Mouse (Mus musculus) liver, embryonic 16.5 days (tissue): ENCODE measurements around the gene Nck2. TPM values are rescaled to one million over a fixed set of nuclear protein-coding genes. Genes with fewer than 3 reads are reported as not detected.
"Not testable (repeated sequence)": the region's sequence is repeated elsewhere in the genome, so short reads cannot be mapped to it uniquely, and the experiment has no call there.

ENCODE experiments used
- ATAC-seq: fragments of 200-750 bp; cut with Nextera tagmentation; 2 replicates; pipeline ENCODE4 v1.8.0; 2017; ENCODE audit warnings: low read depth, mild to moderate bottlenecking, moderate number of reproducible peaks, moderate library complexity
- H3K27ac ChIP-seq: fragments of 300-500 bp; sonication (generic); 2 replicates; pipeline ENCODE4 v1.5.1; 2014; ENCODE audit warnings: mild to moderate bottlenecking, low read length
- H3K27me3 ChIP-seq: fragments of 300-500 bp; sonication (generic); 2 replicates; pipeline ENCODE4 v1.6.1; 2014; ENCODE audit warnings: low read depth, low read length, mixed read lengths; ENCODE audit not compliant: control insufficient read depth, insufficient read depth
- H3K36me3 ChIP-seq: fragments of 300-500 bp; sonication (generic); 2 replicates; pipeline ENCODE4 v1.6.1; 2014; ENCODE audit warnings: mild to moderate bottlenecking; ENCODE audit not compliant: control insufficient read depth, insufficient read depth
- H3K4me1 ChIP-seq: fragments of 300-500 bp; sonication (generic); 2 replicates; pipeline ENCODE4 v1.6.1; 2014; ENCODE audit warnings: low read depth, low read length, mixed read lengths; ENCODE audit not compliant: control insufficient read depth
- H3K4me2 ChIP-seq: fragments of 300-500 bp; sonication (generic); 2 replicates; pipeline ENCODE4 v1.6.1; 2014; ENCODE audit warnings: low read depth, low read length, mixed read lengths
- H3K4me3 ChIP-seq: fragments of 300-500 bp; sonication (generic); 2 replicates; pipeline ENCODE4 v1.5.1; 2014; ENCODE audit warnings: low read depth, mild to moderate bottlenecking, low read length
- H3K9ac ChIP-seq: fragments of 300-500 bp; sonication (generic); 2 replicates; pipeline ENCODE4 v1.6.1; 2014; ENCODE audit warnings: low read depth, low read length
- H3K9me3 ChIP-seq: fragments of 300-500 bp; sonication (generic); replicated peaks from 2 replicates; pipeline ENCODE4 v1.6.1; 2016; ENCODE audit warnings: low read length; ENCODE audit not compliant: control insufficient read depth
- WGBS: fragments of 180-500 bp; shearing (Covaris S2); extraction: QIAGEN DNeasy Blood & Tissue Kit; methylation state at CpG from one replicate; pipeline ENCODE4 v1.1.7; 2014; ENCODE audit not compliant: insufficient replicate concordance; 5-methylcytosine and 5-hydroxymethylcytosine counted together
- polyA plus RNA-seq: library from polyadenylated mRNA; unstranded; fragments of >200 nt; fragmentation: Nextera tagmentation; extraction: Ambion mirVana; gene quantifications from 2 replicates; pipeline ENCODE4 v1.2.1, GENCODE M21; 2015

Nck2 gene
- polyA plus RNA-seq, 1 experiment from 2014 or later: 8.4 TPM

DNA sequence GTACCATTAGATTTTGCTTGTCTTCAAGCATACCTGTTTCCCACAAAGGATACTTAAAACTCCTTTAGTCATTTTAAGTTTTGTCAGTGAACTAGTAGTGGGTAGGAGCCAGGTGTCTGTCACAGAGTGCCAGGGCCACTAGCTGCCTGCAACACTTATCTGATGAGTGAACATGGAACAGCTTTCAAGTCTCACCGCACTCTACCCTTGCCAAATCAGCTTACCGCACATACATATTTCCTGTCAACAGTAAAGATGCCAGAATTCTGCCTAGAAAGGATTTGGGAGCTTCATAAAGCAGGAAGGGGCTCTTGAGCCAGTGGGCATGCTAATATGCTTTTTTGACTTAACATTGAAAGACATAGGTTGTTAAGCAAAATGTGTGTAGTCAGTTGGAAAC, 94.3 kb downstream of the Nck2 start:
- H3K9ac ChIP-seq: no peak overlapping the region
- peaks cover 31% of the 10 kb centered on the region for H3K4me1 ChIP-seq
- no peaks in the 10 kb centered on the region for H3K27me3 ChIP-seq
- no peak overlapping the region for H3K4me2 ChIP-seq
- H3K36me3 ChIP-seq: no peaks in the 10 kb centered on the region
- H3K9me3 ChIP-seq: no peaks in the 10 kb centered on the region
- no peak overlapping the region for H3K27ac ChIP-seq
- H3K4me3 ChIP-seq: no peak overlapping the region
- no peak for ATAC-seq
- WGBS: 23% methylated on average over 2 of the region's 2 CpGs

DNA sequence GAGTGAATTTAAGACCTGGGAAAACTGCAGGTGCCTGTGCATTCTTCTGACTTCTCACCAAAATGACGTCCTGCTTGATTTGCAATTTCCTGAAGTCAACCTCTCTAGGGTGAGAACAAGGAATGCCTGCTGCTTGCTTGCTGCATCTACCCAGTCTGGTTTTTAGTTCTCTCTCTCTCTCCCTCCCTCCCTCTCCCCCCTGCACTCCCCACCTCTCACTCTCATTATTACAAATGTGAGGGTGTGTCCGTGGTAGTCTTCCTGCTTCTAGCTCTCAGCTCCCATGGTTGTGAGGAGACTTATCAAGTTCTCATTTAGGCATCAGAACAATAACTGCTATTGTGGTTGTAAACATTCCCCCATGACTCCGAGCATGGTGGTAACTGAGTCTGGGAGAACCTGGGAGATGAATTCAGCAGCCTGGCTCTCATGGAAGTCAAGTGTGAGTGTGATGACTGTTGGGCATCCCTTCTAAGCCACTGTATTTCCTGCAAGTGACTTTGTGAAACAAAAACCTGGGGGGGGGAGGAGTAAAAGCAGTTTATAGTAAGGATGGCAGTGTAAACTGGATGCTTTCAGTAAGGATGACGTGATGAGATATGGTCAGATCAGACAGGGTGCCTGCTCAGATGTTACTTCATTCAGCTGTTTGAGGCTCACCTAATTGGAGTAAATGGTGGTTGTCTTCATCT, 95.5 kb downstream of the Nck2 start:
- no peaks in the 10 kb centered on the region for H3K9me3 ChIP-seq

DNA sequence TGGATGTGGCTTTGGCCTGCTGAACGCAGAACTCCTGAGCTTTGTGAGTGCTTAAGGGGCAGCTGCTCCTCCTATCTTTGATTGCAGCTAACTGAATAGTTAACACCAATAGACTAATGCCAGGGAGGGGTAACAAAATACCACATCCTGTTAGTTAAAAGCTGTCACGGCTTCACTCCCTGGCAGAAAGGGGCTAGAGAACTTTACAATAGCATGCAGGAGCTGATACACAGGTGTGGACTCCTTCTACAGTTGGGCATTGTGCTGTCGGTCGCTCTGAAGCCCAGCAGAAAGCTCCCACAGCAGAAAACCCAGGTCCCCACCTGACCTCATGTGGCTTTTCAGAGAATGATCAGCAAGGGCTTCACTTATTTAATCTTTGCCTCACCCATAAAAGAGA, 98.0 kb downstream of the Nck2 start:
- Histone ChIP-seq H3K27me3 (no peaks in the 10 kb centered on the region), H3K4me2 (no peak overlapping the region), H3K4me1 (peaks cover 12% of the 10 kb centered on the region), H3K9me3 (no peaks in the 10 kb centered on the region), H3K4me3 (no peak overlapping the region), H3K9ac (no peak overlapping the region), H3K36me3 (no peaks in the 10 kb centered on the region), H3K27ac (no peak overlapping the region)
- no peak for ATAC-seq
- 21% methylated on average over 4 of the region's 4 CpGs for WGBS

More for the DNA sequence above, 95.5 kb downstream of the Nck2 start:
- peaks cover 20% of the 10 kb centered on the region for H3K4me1 ChIP-seq
- ATAC-seq: no peak
- H3K36me3 ChIP-seq: no peaks in the 10 kb centered on the region
- WGBS: 40% methylated on average over 4 of the region's 4 CpGs
- H3K27me3 ChIP-seq: no peaks in the 10 kb centered on the region
- H3K9ac ChIP-seq: no peak overlapping the region
- H3K4me3 ChIP-seq: no peak overlapping the region
- no peak overlapping the region for H3K27ac ChIP-seq
- H3K4me2 ChIP-seq: no peak overlapping the region

- Histone ChIP-seq H3K27ac (peak overlapping the region; percentile 45; the same call in 1 of the 2 replicates), H3K27me3 (no peaks in the 10 kb centered on the region), H3K36me3 (no peaks in the 10 kb centered on the region), H3K4me2 (peak overlapping the region; percentile 41), H3K4me1 (peaks cover 16% of the 10 kb centered on the region), H3K9me3 (no peaks in the 10 kb centered on the region), H3K9ac (no peak overlapping the region), H3K4me3 (no peak overlapping the region)
- 27% methylated on average over 2 of the region's 2 CpGs for WGBS
- ATAC-seq: peak; percentile 90
These were observed 103.3 kb downstream of the Nck2 start for GRCm38 (mm10) chr1:43547644-43548043.

DNA sequence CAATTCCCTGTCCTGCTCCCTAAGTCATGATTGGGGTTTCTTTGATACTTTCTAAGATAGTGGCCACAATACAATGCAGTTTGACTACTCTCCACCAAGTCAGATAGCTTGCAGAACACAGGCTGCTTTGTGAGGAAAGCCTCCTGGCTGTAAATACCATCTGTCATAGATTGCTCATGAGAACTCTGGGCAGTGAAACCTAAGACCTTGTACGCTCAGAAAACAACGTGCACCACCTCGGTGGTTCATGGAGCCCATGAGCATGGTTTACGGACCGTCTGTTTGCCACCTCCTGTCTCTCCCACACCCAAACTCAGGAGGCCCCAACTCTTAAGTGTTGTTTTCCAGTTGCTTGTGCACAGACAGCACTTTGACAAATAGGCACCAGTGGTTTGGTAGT, 104.4 kb downstream of the Nck2 start:
- H3K9me3 ChIP-seq: no peaks in the 10 kb centered on the region
- H3K36me3 ChIP-seq: no peaks in the 10 kb centered on the region
- peaks cover 21% of the 10 kb centered on the region for H3K4me1 ChIP-seq
- H3K9ac ChIP-seq: no peak overlapping the region
- 80% methylated on average over 5 of the region's 5 CpGs for WGBS
- no peaks in the 10 kb centered on the region for H3K27me3 ChIP-seq
- no peak for ATAC-seq
- no peak overlapping the region for H3K4me2 ChIP-seq
- no peak overlapping the region for H3K4me3 ChIP-seq
- no peak overlapping the region for H3K27ac ChIP-seq

GRCm38 (mm10) chr1:43550525-43550924, 106.1 kb downstream of the Nck2 start:
- Histone ChIP-seq H3K27me3 (no peaks in the 10 kb centered on the region), H3K4me1 (peaks cover 28% of the 10 kb centered on the region), H3K4me3 (no peak overlapping the region), H3K9me3 (no peaks in the 10 kb centered on the region), H3K9ac (no peak overlapping the region), H3K36me3 (no peaks in the 10 kb centered on the region), H3K4me2 (no peak overlapping the region), H3K27ac (no peak overlapping the region)
- WGBS: 86% methylated on average over 3 of the region's 3 CpGs
- ATAC-seq: no peak

DNA sequence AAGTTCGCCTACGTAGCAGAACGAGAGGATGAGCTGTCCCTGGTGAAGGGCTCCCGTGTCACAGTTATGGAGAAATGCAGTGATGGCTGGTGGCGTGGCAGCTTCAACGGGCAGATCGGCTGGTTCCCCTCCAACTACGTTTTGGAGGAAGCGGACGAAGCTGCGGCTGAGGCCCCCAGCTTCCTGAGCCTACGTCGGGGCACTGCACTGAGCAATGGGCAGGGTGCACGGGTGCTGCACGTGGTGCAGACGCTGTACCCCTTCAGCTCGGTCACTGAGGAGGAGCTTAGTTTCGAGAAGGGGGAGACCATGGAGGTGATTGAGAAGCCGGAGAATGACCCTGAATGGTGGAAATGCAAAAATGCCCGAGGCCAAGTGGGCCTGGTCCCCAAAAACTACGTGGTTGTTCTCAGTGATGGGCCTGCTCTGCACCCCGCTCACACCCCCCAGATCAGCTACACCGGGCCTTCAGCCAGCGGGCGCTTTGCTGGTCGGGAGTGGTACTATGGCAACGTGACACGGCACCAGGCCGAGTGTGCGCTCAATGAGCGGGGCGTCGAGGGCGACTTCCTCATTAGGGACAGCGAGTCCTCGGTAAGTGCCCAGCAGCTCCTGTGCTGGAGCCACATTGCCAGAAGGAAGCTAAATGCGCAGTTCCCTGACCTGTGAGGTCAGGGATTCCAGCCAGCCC, 109.8 kb downstream of the Nck2 start:
- not testable (repeated sequence) for H3K4me3 ChIP-seq, H3K27me3 ChIP-seq, H3K27ac ChIP-seq, H3K4me2 ChIP-seq, H3K9ac ChIP-seq, H3K36me3 ChIP-seq, H3K9me3 ChIP-seq, ATAC-seq
- H3K4me1 ChIP-seq: peaks cover 35% of the 10 kb centered on the region
- 81% methylated on average over 37 of the region's 37 CpGs for WGBS

DNA sequence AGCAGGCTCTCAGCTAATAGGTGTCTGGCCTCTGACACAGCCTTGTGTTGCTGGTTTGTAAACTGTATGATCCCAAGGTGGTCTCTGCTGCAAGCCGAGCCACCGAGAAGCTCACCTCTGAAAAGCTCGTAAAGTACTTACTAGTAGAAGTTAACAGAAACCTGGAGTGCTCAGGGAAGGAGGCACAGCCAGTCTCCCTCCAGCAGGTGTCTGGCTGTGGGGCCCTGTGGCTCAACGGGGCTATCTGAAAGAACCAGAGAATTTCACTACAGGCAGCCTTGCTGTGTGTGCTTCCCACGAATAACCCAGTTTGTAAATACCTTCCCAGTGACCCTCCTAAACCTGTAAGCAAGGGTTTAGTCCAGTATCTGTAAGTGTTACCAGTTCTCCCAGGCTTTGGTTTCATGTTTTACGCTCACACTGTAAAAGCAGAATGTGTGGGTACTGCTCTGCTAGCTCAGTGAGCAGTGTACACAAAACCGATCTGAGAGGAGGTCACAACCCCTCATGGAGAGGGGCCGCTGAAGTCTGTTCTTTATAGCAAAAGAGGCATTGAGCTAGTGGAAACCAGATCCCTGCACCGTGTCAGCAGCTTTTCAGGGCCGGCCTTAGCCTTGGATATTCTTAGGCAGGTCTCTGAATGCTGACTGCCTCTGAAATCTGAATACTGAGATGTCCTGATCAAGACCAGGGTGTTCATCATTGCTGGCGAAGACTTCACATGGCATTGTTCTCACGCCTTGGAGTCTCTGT, 111.0 kb downstream of the Nck2 start:
- Histone ChIP-seq H3K4me2 (no peak overlapping the region), H3K27ac (peak overlapping the region; percentile 27; the same call in 1 of the 2 replicates), H3K9me3 (no peaks in the 10 kb centered on the region), H3K36me3 (peaks cover 3% of the 10 kb centered on the region; the same call in 1 of the 2 replicates), H3K9ac (no peak overlapping the region), H3K4me3 (no peak overlapping the region), H3K27me3 (no peaks in the 10 kb centered on the region), H3K4me1 (peaks cover 48% of the 10 kb centered on the region)
- WGBS: 57% methylated on average over 12 of the region's 12 CpGs
- no peak for ATAC-seq
